Mouse (Mus musculus): ENCODE data around the gene Eef1e1.
"Not testable (repeated sequence)": the region's sequence is repeated elsewhere in the genome, so short reads cannot be mapped to it uniquely, and the experiment has no call there.

Gene Eef1e1

GRCm38 (mm10) chr13:38624292-38624902 lies 34.5 kb downstream of the Eef1e1 start:
- no peak for DNase-seq (ENCODE audit: low spot score)

- DNase-seq (ENCODE audit: low spot score): no peak
Measured at GRCm38 (mm10) chr13:38623296-38623695, 35.6 kb downstream of the Eef1e1 start.

- not testable (repeated sequence) for DNase-seq (ENCODE audit: low spot score)
Measured at GRCm38 (mm10) chr13:38618001-38618630, 40.7 kb downstream of the Eef1e1 start.

GRCm38 (mm10) chr13:38616887-38617286 lies 42.0 kb downstream of the Eef1e1 start:
- no peak for DNase-seq (ENCODE audit: low spot score)

- no peak for DNase-seq (ENCODE audit: low spot score)
Measured at GRCm38 (mm10) chr13:38615656-38616055, 43.2 kb downstream of the Eef1e1 start.

- no peak for DNase-seq (ENCODE audit: low spot score)
Measured at GRCm38 (mm10) chr13:38614298-38614697, 44.6 kb downstream of the Eef1e1 start.

- no peak for DNase-seq (ENCODE audit: low spot score)
Measured at GRCm38 (mm10) chr13:38613583-38613982, 45.3 kb downstream of the Eef1e1 start.

GRCm38 (mm10) chr13:38612608-38613007 lies 46.2 kb downstream of the Eef1e1 start:
- DNase-seq (ENCODE audit: low spot score): no peak

GRCm38 (mm10) chr13:38612179-38612578 lies 46.7 kb downstream of the Eef1e1 start:
- no peak for DNase-seq (ENCODE audit: low spot score)

GRCm38 (mm10) chr13:38610336-38610735 lies 48.5 kb downstream of the Eef1e1 start:
- DNase-seq (ENCODE audit: low spot score): no peak

- DNase-seq (ENCODE audit: low spot score): no peak
Measured at GRCm38 (mm10) chr13:38607130-38607529, 51.7 kb downstream of the Eef1e1 start.

GRCm38 (mm10) chr13:38605353-38605752 lies 53.5 kb downstream of the Eef1e1 start:
- DNase-seq (ENCODE audit: low spot score): no peak

- no peak for DNase-seq (ENCODE audit: low spot score)
Measured at GRCm38 (mm10) chr13:38602966-38603365, 55.9 kb downstream of the Eef1e1 start.

GRCm38 (mm10) chr13:38602243-38602832 lies 56.5 kb downstream of the Eef1e1 start:
- DNase-seq (ENCODE audit: low spot score): no peak

GRCm38 (mm10) chr13:38600811-38601210 lies 58.0 kb downstream of the Eef1e1 start:
- DNase-seq (ENCODE audit: low spot score): no peak

GRCm38 (mm10) chr13:38597076-38597475 lies 61.8 kb downstream of the Eef1e1 start:
- no peak for DNase-seq (ENCODE audit: low spot score)

- no peak for DNase-seq (ENCODE audit: low spot score)
Measured at GRCm38 (mm10) chr13:38596461-38596860, 62.4 kb downstream of the Eef1e1 start.

Data from urinary bladder, postnatal 25 days (tissue).